Mouse (Mus musculus) R1 (cell line): ENCODE measurements around the gene Glrx.
"Not testable (repeated sequence)": the region's sequence is repeated elsewhere in the genome, so short reads cannot be mapped to it uniquely, and the experiment has no call there.

Experiments used
- DNase-seq: peaks from one replicate; pipeline ENCODE4 v3.0.0-alpha.2; 2018; ENCODE audit warnings: low read depth, low spot score

Gene Glrx

GRCm38 (mm10) chr13:75839719-75840481 is at the start of gene Glrx:
Glrx (plus strand) TSS chr13:75839868.
- peak; percentile 83 for DNase-seq

- peak; percentile 25 for DNase-seq
Observed at GRCm38 (mm10) chr13:75790550-75791205, 49.0 kb upstream of the Glrx start.

- peak; percentile 88 for DNase-seq
Observed at GRCm38 (mm10) chr13:75793863-75794629, 45.6 kb upstream of the Glrx start.

GRCm38 (mm10) chr13:75797369-75798141 is 42.1 kb upstream of the Glrx start:
- peak; percentile 94 for DNase-seq

DNA sequence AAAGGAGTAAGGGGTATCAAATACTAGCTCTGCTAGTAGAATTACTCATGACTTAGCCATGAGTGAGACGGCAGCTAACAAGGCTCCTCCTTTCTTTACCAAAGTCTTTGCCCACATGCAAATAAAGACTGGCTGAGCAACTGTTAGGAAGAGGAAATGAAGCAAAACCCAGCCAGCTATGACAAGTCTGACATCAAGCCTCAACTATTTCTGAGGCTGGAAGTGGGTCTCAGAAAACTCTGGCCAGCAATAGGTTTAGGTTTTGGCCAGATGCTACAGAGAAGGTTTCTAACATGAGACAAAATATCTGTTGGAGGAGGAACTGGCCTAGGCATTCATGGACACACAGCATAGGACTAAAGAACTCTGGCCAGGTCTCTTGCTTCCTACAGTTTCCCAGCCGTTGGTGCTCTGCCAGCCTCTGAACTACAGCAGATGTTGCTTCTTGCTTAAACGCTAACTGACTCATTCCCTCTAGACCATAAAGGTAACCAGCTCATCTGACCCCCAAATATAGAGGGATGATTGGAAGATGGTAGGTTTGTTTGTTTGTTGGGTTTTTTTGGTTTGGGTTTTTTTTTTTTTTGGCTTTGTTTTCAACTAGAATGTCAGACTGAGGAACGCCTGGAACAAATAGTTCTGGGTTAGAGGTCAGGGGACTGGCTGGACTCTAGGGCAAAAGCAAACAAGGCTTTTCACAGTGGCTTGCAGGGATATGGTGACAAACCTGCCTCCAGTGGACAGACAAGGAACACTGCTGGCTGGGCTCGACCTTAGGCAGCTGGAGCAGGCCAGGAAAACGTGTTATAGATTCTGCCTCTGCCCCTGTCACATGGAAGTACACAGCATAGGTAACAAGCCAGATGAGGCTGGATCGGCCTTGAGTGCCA is 41.0 kb upstream of the Glrx start:
- DNase-seq: peak; percentile 39

DNA sequence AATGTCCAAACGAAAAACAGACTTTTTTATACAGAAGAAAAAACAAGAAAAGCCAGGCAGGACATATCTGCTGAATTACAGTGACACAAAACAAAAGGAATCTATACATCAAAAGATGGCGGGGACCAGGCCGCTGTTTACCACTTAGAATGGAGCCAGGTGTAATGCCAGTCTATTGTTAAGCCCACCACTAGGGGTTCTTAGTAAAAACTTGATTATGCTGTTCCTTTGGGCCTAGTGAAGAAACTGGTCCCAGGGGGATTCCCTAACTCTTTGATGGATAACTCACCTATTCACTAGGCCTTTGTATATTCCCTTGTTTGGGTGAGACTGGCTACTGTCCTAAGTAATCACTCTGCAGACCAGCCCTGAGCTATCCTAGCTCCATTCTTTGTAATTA is 40.2 kb upstream of the Glrx start:
- peak; percentile 69 for DNase-seq

GRCm38 (mm10) chr13:75807969-75808368 is 31.7 kb upstream of the Glrx start:
- no peak for DNase-seq

DNA sequence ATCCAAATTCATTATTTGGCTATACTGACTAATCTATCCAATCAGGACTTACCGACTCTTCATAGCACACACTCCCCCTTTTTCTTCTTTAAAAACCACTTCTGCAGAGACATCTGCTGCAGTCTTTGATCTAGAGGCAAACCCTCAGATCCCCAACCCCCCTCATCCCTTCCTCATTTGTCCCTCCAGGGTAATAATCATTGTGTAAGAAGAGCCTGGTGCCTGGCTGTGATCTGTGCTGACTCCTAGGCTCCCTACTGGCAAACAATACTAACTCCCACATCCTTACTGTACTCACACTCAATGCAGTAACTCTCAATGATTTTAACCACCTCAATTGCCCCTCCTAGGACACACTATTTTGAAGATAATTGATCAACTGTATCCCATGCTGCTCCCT is 29.7 kb upstream of the Glrx start:
- DNase-seq: no peak

DNA sequence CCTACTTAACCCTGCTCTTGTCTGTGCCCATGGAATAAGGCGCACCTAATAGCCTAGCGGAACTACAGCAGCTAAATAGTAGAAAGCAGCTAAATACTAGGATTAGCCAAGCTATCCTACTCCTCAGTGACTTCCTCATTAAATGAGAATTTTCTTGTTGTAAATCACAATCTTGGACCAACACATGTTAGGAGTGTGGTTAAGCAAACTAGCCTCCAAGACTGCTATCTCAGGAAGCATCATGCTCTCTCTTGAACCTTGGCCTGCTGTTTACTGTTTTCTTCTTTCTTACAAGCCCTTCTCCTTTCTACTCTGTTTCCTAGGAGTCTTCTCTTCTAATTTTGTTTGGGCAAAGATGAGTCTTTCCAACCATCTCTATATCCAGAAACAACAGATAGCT is 22.5 kb upstream of the Glrx start:
- DNase-seq: no peak

DNA sequence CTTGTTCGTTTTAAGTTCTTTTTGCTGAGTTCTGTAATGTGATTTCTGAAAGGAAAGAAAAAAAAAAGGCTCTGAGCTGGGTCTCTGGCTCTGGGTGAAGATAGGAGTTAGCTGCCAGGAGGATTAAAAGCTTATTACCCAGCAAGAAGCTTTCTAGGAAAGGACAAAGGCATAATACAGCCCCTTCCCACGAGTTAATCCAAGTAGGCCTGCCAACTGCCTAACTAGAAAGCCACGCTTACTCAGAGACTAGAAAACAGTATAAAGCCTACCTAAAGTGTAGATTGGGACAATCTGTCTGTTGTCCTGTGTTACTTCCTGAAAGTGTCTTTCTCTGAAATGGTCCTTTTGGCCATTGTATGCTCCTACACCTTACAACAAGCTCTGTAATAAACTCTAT is 21.2 kb upstream of the Glrx start:
- DNase-seq: no peak

DNA sequence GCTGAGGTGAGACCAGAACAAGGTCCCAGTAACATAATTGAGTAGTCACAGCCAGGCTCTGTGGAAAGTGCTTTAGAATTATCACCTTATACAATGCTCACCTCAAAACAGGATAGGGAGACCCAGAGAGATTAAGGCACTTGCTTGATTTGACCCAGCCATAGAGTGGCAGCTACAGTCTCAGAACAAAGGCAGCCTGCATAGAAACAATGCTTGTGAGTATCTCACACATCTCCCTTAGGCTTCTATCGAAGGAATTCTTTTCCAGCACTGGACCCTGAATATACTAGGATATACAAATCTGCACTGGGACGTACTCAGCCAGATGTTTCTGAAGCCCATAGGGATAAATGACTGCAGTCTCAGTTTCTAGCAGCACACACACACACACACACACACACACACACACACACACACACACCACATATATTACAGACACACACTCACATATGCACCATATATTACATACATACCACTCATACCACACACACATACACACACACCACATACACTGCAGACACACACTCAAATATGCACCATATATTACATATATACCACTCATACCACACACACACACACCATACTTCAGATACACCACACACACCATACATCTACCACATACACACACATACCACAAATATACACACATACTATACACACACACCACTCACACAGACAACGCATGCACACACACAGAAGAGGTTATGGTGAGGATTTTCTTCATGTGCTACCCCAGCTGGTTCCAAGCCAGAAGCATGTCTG is 20.5 kb upstream of the Glrx start:
- no peak for DNase-seq

GRCm38 (mm10) chr13:75819898-75820297 is 19.8 kb upstream of the Glrx start:
- DNase-seq: no peak

DNA sequence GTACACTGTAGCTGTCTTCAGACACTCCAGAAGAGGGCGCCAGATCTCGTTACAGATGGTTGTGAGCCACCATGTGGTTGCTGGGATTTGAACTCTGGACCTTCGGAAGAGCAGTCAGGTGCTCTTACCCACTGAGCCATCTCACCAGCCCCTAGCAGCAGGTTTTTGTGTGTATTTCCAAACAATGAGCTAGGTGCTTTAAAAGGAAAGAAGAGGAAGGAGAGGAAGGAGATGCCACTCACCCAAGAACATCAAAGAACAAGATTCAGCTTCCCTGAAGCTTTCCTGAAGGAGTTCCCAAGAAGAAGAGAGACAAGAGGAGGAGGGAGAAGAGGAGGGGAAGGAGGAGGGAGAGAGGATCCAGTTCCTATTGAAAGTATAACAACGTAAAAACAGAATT is 17.3 kb upstream of the Glrx start:
- DNase-seq: not testable (repeated sequence)

- no peak for DNase-seq
Observed at GRCm38 (mm10) chr13:75823201-75823600, 16.5 kb upstream of the Glrx start.

GRCm38 (mm10) chr13:75824611-75825319 is 14.9 kb upstream of the Glrx start:
- no peak for DNase-seq

DNA sequence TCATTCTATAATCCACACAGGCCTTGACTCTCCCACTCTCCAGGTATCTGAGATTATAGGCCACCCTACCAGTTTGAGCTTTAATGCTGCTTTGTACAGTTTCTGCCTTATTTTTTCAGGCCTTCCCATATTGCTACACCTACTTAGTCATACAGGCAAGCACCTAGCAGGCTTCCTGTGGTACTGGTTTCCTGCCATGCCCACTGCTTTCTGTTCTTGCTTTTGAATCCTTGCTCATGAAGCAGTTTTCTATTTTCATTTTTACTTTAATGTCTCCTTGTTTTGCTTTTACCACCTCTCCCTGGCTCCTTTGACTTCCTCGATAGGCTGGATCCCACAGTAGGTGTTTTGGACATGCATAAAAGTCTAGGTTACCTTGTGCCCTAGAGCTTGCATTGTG is 14.3 kb upstream of the Glrx start:
- DNase-seq: no peak

- DNase-seq: no peak
Observed at GRCm38 (mm10) chr13:75830708-75831107, 9.0 kb upstream of the Glrx start.

GRCm38 (mm10) chr13:75831710-75832109 is 8.0 kb upstream of the Glrx start:
- DNase-seq: no peak

GRCm38 (mm10) chr13:75832697-75833096 is 7.0 kb upstream of the Glrx start:
- no peak for DNase-seq
